Comparison of ENCODE assay signal across 8 mouse cellular contexts in the genomic region with DNA sequence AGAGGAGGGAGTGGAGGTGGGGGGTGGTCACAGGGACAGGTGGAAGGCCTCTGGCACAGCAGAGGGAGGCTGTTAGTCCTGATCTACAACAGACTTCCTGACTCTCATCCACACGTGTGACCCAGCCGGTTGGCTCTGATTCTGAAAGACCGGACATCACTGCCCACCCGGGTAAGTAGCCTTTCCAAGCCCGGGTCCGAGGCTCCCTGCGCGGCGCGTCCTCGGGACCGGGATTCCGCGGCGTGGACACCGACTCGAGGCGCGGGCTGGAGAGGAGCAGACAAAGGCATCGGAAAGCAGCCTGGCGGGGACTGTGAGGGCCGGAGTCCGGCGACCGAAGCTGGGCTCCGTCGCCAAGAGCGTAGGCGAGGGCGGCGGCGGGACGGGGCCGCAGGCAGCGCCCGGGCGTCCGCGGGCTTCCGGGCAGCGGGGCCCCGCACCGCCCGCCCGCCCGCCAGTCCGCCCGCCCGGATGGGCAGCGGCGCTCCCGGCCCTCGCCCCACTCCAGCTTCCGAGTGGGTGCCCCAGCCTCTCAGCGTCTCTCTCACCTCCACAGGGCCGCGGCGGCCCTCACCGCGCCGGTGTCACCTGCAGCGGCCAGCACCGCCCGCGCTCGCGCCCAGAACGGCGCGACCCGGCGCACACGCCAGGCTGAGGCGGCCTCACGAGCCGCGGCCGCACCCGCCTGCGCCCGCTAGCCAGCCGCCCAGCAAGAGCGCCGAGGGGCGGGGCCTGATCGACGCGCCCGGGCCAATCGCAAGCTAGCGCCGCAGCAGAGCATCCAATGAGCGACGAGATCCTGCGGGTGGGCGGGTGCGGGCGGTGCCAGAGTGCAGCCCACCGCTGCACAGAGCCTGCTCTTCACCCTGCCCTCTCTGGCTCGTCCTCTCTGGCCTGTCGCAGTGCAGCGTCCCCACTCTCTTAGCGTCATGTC. TPM values are rescaled to one million over a fixed set of nuclear protein-coding genes. Genes with fewer than 3 reads are reported as not detected.
DNase-seq lines count a peak whose midpoint lies in the region; ATAC-seq and TF ChIP-seq lines count a peak whose summit lies in the region.

A gene (minus strand): TSS at position 695 of the 934 bp plus-strand sequence.

- H3K9me3 ChIP-seq in embryonic facial prominence, embryonic 14.5 days (ENCODE audit: control insufficient read depth, low read length): 0 out of 2 replicates have a peak, but pooled peaks cover 3% of the 10 kb centered on the region
- H3K9me3 ChIP-seq in limb, embryonic 13.5 days: no peaks in the 10 kb centered on the region
- no peaks in the 10 kb centered on the region for H3K9me3 ChIP-seq in midbrain, embryonic 16.5 days (replicated peaks; ENCODE audit: control insufficient read depth, low read length, poor library complexity, severe bottlenecking)

- peak; percentile 100 for ATAC-seq in embryonic facial prominence, embryonic 14.5 days (ENCODE audit: low read depth)
- peak; percentile 100 for ATAC-seq in limb, embryonic 13.5 days (ENCODE audit: low FRiP score, low read depth)
- peak; percentile 100 for ATAC-seq in midbrain, embryonic 16.5 days

- H3K4me3 ChIP-seq in embryonic facial prominence, embryonic 14.5 days (ENCODE audit: low read depth, low read length): peak within 1 kb of the TSS; percentile 87
- H3K4me3 ChIP-seq in heart, adult 2 months: peak within 1 kb of the TSS; percentile 88
- H3K4me3 ChIP-seq in limb, embryonic 13.5 days: peak within 1 kb of the TSS; percentile 82
- H3K4me3 ChIP-seq in midbrain, embryonic 16.5 days (ENCODE audit: low read depth, low read length): peak within 1 kb of the TSS; percentile 96

- no peak for TF ChIP-seq CTCF in heart, adult 2 months (IDR thresholded peaks at IDR 0.05)

- peak within 1 kb of the TSS; percentile 67 for H3K4me2 ChIP-seq in embryonic facial prominence, embryonic 14.5 days (ENCODE audit: low read depth, low read length)
- peak within 1 kb of the TSS; percentile 77 for H3K4me2 ChIP-seq in limb, embryonic 13.5 days (replicated peaks)
- peak within 1 kb of the TSS; percentile 64 for H3K4me2 ChIP-seq in midbrain, embryonic 16.5 days (ENCODE audit: low read length)

- peak; percentile 87 for DNase-seq in 3T3-L1 (ENCODE audit: low read depth, low spot score)
- DNase-seq in adrenal gland, postnatal 4 days (ENCODE audit: low spot score in 2 of 2): peak; percentile 46 to 58
- DNase-seq in embryonic facial prominence, embryonic 14.5 days (ENCODE audit: low spot score): peak; percentile 97
- peak; percentile 87 to 92 for DNase-seq in heart, adult 2 months
- peak; percentile 65 to 74 for DNase-seq in kidney, adult 8-10 months
- peak; percentile 81 to 89 for DNase-seq in spleen, postnatal 10 days (ENCODE audit: low spot score in 2 of 2)

- H3K4me1 ChIP-seq in embryonic facial prominence, embryonic 14.5 days (ENCODE audit: control insufficient read depth, insufficient read depth, low read length): no peaks in the 10 kb centered on the region
- H3K4me1 ChIP-seq in heart, adult 2 months (ENCODE audit: control insufficient read depth, insufficient read depth, low read length): peaks cover 2% of the 10 kb centered on the region
- no peaks in the 10 kb centered on the region for H3K4me1 ChIP-seq in limb, embryonic 13.5 days
- H3K4me1 ChIP-seq in midbrain, embryonic 16.5 days (ENCODE audit: control insufficient read depth, insufficient read depth, low read length): peaks cover 12% of the 10 kb centered on the region

- peaks cover 5% of the 10 kb centered on the region for H3K36me3 ChIP-seq in embryonic facial prominence, embryonic 14.5 days (ENCODE audit: control insufficient read depth, insufficient read depth, low read length)
- H3K36me3 ChIP-seq in heart, adult 2 months (ENCODE audit: control insufficient read depth, insufficient read depth, low read length): no peaks in the 10 kb centered on the region
- H3K36me3 ChIP-seq in limb, embryonic 13.5 days: peaks cover 5% of the 10 kb centered on the region
- 0 out of 2 replicates have a peak, but pooled peaks cover 4% of the 10 kb centered on the region for H3K36me3 ChIP-seq in midbrain, embryonic 16.5 days (ENCODE audit: control insufficient read depth, insufficient read depth, low read length)

- intact Hi-C loops in heart, adult 2 months (cut with DNase I): loop anchor here (1.0 to 10.0 kb wide), 2 partner anchors 32 to 138 kb away; a partner anchor contains a TSS

- H3K9ac ChIP-seq in embryonic facial prominence, embryonic 14.5 days (ENCODE audit: low read depth, low read length): peak within 1 kb of the TSS; percentile 92
- H3K9ac ChIP-seq in heart, adult 2 months (ENCODE audit: low read depth, low read length): peak within 1 kb of the TSS; percentile 95
- H3K9ac ChIP-seq in limb, embryonic 13.5 days: peak within 1 kb of the TSS; percentile 88
- peak within 1 kb of the TSS; percentile 94 for H3K9ac ChIP-seq in midbrain, embryonic 16.5 days (ENCODE audit: low read depth, low read length)

- TF ChIP-seq EP300 in heart, adult 2 months (IDR thresholded peaks at IDR 0.05; ENCODE audit: insufficient read depth, low read depth, low read length): no peak

- H3K79me2 ChIP-seq in heart, adult 2 months (replicated peaks; ENCODE audit: control insufficient read depth, insufficient read depth, low read length): no peaks in the 10 kb centered on the region

- H3K27ac ChIP-seq in embryonic facial prominence, embryonic 14.5 days (replicated peaks; ENCODE audit: low read depth, low read length): peak within 1 kb of the TSS; percentile 83
- H3K27ac ChIP-seq in heart, adult 2 months: peak within 1 kb of the TSS; percentile 82
- peak within 1 kb of the TSS; percentile 70 for H3K27ac ChIP-seq in limb, embryonic 13.5 days
- H3K27ac ChIP-seq in midbrain, embryonic 16.5 days (ENCODE audit: low read length): peak within 1 kb of the TSS; percentile 97

- peak; percentile 76 for TF ChIP-seq POLR2A in heart, adult 2 months (IDR thresholded peaks at IDR 0.05; ENCODE audit: insufficient read depth, low read depth, low read length)

- WGBS in embryonic facial prominence, embryonic 14.5 days: 0% methylated on average over 31 of the region's 103 CpGs
- under 1% methylated on average over 52 of the region's 103 CpGs for WGBS in heart, adult 2 months
- WGBS in limb, embryonic 13.5 days: under 1% methylated on average over 96 of the region's 103 CpGs
- under 1% methylated on average over 78 of the region's 103 CpGs for WGBS in midbrain, embryonic 16.5 days

- H3K27me3 ChIP-seq in embryonic facial prominence, embryonic 14.5 days (replicated peaks; ENCODE audit: control insufficient read depth, insufficient read depth, low read length): no peaks in the 10 kb centered on the region
- H3K27me3 ChIP-seq in heart, adult 2 months (ENCODE audit: control insufficient read depth, insufficient read depth, low read length): no peaks in the 10 kb centered on the region
- no peaks in the 10 kb centered on the region for H3K27me3 ChIP-seq in limb, embryonic 13.5 days
- H3K27me3 ChIP-seq in midbrain, embryonic 16.5 days (ENCODE audit: control insufficient read depth, insufficient read depth, low read depth, low read length): no peaks in the 10 kb centered on the region

RNA-seq across cellular contexts. Expression of the gene that starts here (rescaled TPM):
- total RNA-seq in adrenal gland, postnatal 4 days (2021): 10 to 100 TPM; 19.6 to 23.6 TPM
- 26.5 and 28.7 TPM in 2 replicates for polyA plus RNA-seq in embryonic facial prominence, embryonic 14.5 days (2014; fragmentation: Nextera tagmentation; extraction: Ambion mirVana)
- total RNA-seq in heart, adult 2 months (2021): 10 to 100 TPM in 1 of 2 experiments, 1 to 10 TPM in 1; 9.0 to 11.4 TPM
- polyA plus RNA-seq in heart, adult 2 months (2012; rRNA removed): 1.1 and 3.3 TPM in 2 replicates
- 23.4 and 24.1 TPM in 2 replicates for polyA plus RNA-seq in limb, embryonic 13.5 days (2015; fragmentation: Nextera tagmentation; extraction: Ambion mirVana)
- polyA plus RNA-seq in midbrain, embryonic 16.5 days (2015; fragmentation: Nextera tagmentation; extraction: Ambion mirVana): 138 and 150 TPM in 2 replicates

Comparison
In these comparisons a context has a peak if more than half of its experiments do, and no peak if none do; other contexts are left out.
1. Peak in every context shown above with its lines: DNase-seq, ATAC-seq, H3K4me3 ChIP-seq and H3K27ac ChIP-seq.